Mouse (Mus musculus): ENCODE data around the gene Olfr146. TPM values are rescaled to one million over a fixed set of nuclear protein-coding genes. Genes with fewer than 3 reads are reported as not detected.

Olfr146 gene
- not detected in 2 replicates for polyA plus RNA-seq (2015; fragmentation: Nextera tagmentation; extraction: Ambion mirVana)

GRCm38 (mm10) chr9:39023277-39023676 lies at the start of gene Olfr146:
Gene Olfr146 (minus strand): TSS chr9:39023377.
- WGBS, result 66% methylated on average over 1 of the region's 1 CpGs
- Histone ChIP-seq H3K36me3 (ENCODE audit: insufficient read depth, low read length) (no peaks in the 10 kb centered on the region), H3K27ac (no peak within 1 kb of the TSS), H3K9ac (ENCODE audit: low read depth, low read length) (no peak within 1 kb of the TSS), H3K27me3 (ENCODE audit: insufficient read depth, low read length) (no peaks in the 10 kb centered on the region), H3K4me3 (replicated peaks; ENCODE audit: low read depth, low read length) (no peak within 1 kb of the TSS), H3K9me3 (replicated peaks; ENCODE audit: low read length) (no peaks in the 10 kb centered on the region), H3K4me1 (replicated peaks; ENCODE audit: insufficient read depth, low read length) (no peaks in the 10 kb centered on the region), H3K4me2 (ENCODE audit: low read length) (no peak within 1 kb of the TSS)
- DNase-seq (ENCODE audit: low spot score), result no peak
- ATAC-seq (replicated peaks; ENCODE audit: low FRiP score, low read depth), result no peak
- no peak for TF ChIP-seq CTCF (IDR thresholded peaks at IDR 0.05; ENCODE audit: low read depth)

GRCm38 (mm10) chr9:39064851-39065250 lies 41.7 kb upstream of the Olfr146 start, which contains the start of gene Olfr937:
Gene Olfr937 (minus strand): TSS chr9:39064951.
- no peak within 1 kb of the TSS for H3K4me3 ChIP-seq (replicated peaks; ENCODE audit: low read depth, low read length)
- H3K27me3 ChIP-seq (ENCODE audit: insufficient read depth, low read length), result no peaks in the 10 kb centered on the region
- no peaks in the 10 kb centered on the region for H3K36me3 ChIP-seq (ENCODE audit: insufficient read depth, low read length)
- H3K9me3 ChIP-seq (replicated peaks; ENCODE audit: low read length), result no peaks in the 10 kb centered on the region
- H3K4me2 ChIP-seq (ENCODE audit: low read length), result no peak within 1 kb of the TSS
- 71% methylated on average over 1 of the region's 1 CpGs for WGBS
- H3K9ac ChIP-seq (ENCODE audit: low read depth, low read length), result no peak within 1 kb of the TSS
- H3K27ac ChIP-seq, result no peak within 1 kb of the TSS
- no peak for TF ChIP-seq CTCF (IDR thresholded peaks at IDR 0.05; ENCODE audit: low read depth)
- DNase-seq (ENCODE audit: low spot score) (no peak), ATAC-seq (replicated peaks; ENCODE audit: low FRiP score, low read depth) (no peak)
- no peaks in the 10 kb centered on the region for H3K4me1 ChIP-seq (replicated peaks; ENCODE audit: insufficient read depth, low read length)

DNA sequence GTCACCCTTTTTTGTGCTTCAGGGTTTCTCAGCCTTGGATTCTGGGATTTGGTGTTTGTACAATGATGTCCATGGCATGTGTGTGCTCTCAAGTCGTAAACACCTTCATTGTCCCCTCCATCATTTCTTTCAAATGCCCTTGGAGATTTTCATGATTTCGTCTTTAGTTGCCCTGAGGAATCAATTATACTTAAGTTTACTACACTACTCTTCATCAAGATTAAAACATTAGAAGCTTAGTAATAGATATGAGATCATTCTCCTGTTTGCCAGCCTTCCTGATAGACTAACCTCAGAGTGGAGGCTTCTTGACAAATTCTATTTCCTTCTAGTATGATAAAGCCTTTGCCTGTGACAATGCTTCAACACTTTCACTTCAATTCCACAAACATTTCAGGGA lies 23.6 kb downstream of the Olfr146 start, which contains the start of gene Olfr935:
TSS of gene Olfr935 (minus strand) at position 101 of the 400 bp plus-strand sequence.
- 62% methylated on average over 2 of the region's 2 CpGs for WGBS
- Histone ChIP-seq H3K9ac (ENCODE audit: low read depth, low read length) (no peak within 1 kb of the TSS), H3K4me2 (ENCODE audit: low read length) (no peak within 1 kb of the TSS), H3K4me1 (replicated peaks; ENCODE audit: insufficient read depth, low read length) (no peaks in the 10 kb centered on the region), H3K27ac (no peak within 1 kb of the TSS), H3K4me3 (replicated peaks; ENCODE audit: low read depth, low read length) (no peak within 1 kb of the TSS), H3K9me3 (replicated peaks; ENCODE audit: low read length) (no peaks in the 10 kb centered on the region), H3K27me3 (ENCODE audit: insufficient read depth, low read length) (no peaks in the 10 kb centered on the region), H3K36me3 (ENCODE audit: insufficient read depth, low read length) (no peaks in the 10 kb centered on the region)
- ATAC-seq (replicated peaks; ENCODE audit: low FRiP score, low read depth) (no peak), DNase-seq (ENCODE audit: low spot score) (no peak)
- TF ChIP-seq CTCF (IDR thresholded peaks at IDR 0.05; ENCODE audit: low read depth), result no peak

GRCm38 (mm10) chr9:38988215-38988614 lies 35.0 kb downstream of the Olfr146 start, which contains the start of gene Olfr934:
Gene Olfr934 (minus strand): TSS chr9:38988315.
- Histone ChIP-seq H3K27me3 (ENCODE audit: insufficient read depth, low read length) (no peaks in the 10 kb centered on the region), H3K9ac (ENCODE audit: low read depth, low read length) (no peak within 1 kb of the TSS), H3K4me1 (replicated peaks; ENCODE audit: insufficient read depth, low read length) (no peaks in the 10 kb centered on the region), H3K27ac (no peak within 1 kb of the TSS), H3K4me2 (ENCODE audit: low read length) (no peak within 1 kb of the TSS), H3K9me3 (replicated peaks; ENCODE audit: low read length) (no peaks in the 10 kb centered on the region; the same call in 1 of the 2 replicates), H3K36me3 (ENCODE audit: insufficient read depth, low read length) (no peaks in the 10 kb centered on the region), H3K4me3 (replicated peaks; ENCODE audit: low read depth, low read length) (no peak within 1 kb of the TSS)
- ATAC-seq (replicated peaks; ENCODE audit: low FRiP score, low read depth) (no peak), DNase-seq (ENCODE audit: low spot score) (no peak)
- 95% methylated on average over 2 of the region's 2 CpGs for WGBS
- TF ChIP-seq CTCF (IDR thresholded peaks at IDR 0.05; ENCODE audit: low read depth), result no peak

- H3K27me3 ChIP-seq (ENCODE audit: insufficient read depth, low read length), result no peaks in the 10 kb centered on the region
- no peaks in the 10 kb centered on the region for H3K4me1 ChIP-seq (replicated peaks; ENCODE audit: insufficient read depth, low read length)
- no peak within 1 kb of the TSS for H3K27ac ChIP-seq
- H3K4me2 ChIP-seq (ENCODE audit: low read length), result no peak within 1 kb of the TSS
- ATAC-seq (replicated peaks; ENCODE audit: low FRiP score, low read depth), result no peak
- WGBS, result 64% methylated on average over 4 of the region's 4 CpGs
- no peak within 1 kb of the TSS for H3K4me3 ChIP-seq (replicated peaks; ENCODE audit: low read depth, low read length)
- H3K9ac ChIP-seq (ENCODE audit: low read depth, low read length), result no peak within 1 kb of the TSS
- no peaks in the 10 kb centered on the region for H3K9me3 ChIP-seq (replicated peaks; ENCODE audit: low read length)
- DNase-seq (ENCODE audit: low spot score), result no peak
- no peaks in the 10 kb centered on the region for H3K36me3 ChIP-seq (ENCODE audit: insufficient read depth, low read length)
- no peak for TF ChIP-seq CTCF (IDR thresholded peaks at IDR 0.05; ENCODE audit: low read depth)
Measured at GRCm38 (mm10) chr9:38972013-38972412, 51.2 kb downstream of the Olfr146 start, which contains the start of gene Olfr933. Gene Olfr933 (plus strand): TSS chr9:38972313.

Small RNAs within 50 kb of the gene (microRNA-seq; reads per million reads assigned to microRNA genes)
- gene Gm25529, result not detected

Other genes with a start within 250 kb of the Olfr146 start
- gene Olfr922, start 208.8 kb downstream of the Olfr146 start, polyA plus RNA-seq (2015; fragmentation: Nextera tagmentation; extraction: Ambion mirVana), result not detected in 2 replicates
- gene Olfr923, start 196.8 kb downstream of the Olfr146 start, polyA plus RNA-seq (2015; fragmentation: Nextera tagmentation; extraction: Ambion mirVana), result not detected in 2 replicates
- gene Olfr924, start 178.9 kb downstream of the Olfr146 start, polyA plus RNA-seq (2015; fragmentation: Nextera tagmentation; extraction: Ambion mirVana), result not detected in 2 replicates
- not detected in 2 replicates for gene Olfr26, start 168.3 kb downstream of the Olfr146 start, polyA plus RNA-seq (2015; fragmentation: Nextera tagmentation; extraction: Ambion mirVana)
- not detected in 2 replicates for gene Olfr926, start 146.3 kb downstream of the Olfr146 start, polyA plus RNA-seq (2015; fragmentation: Nextera tagmentation; extraction: Ambion mirVana)
- not detected in 2 replicates for gene Olfr930, start 93.6 kb downstream of the Olfr146 start, polyA plus RNA-seq (2015; fragmentation: Nextera tagmentation; extraction: Ambion mirVana)
- gene Olfr933, start 51.1 kb downstream of the Olfr146 start, polyA plus RNA-seq (2015; fragmentation: Nextera tagmentation; extraction: Ambion mirVana), result not detected in 2 replicates
- gene Olfr934, start 35.1 kb downstream of the Olfr146 start, polyA plus RNA-seq (2015; fragmentation: Nextera tagmentation; extraction: Ambion mirVana), result not detected in 2 replicates
- not detected in 2 replicates for gene Olfr935, start 23.7 kb downstream of the Olfr146 start, polyA plus RNA-seq (2015; fragmentation: Nextera tagmentation; extraction: Ambion mirVana)
- not detected in 2 replicates for gene Olfr937, start 41.6 kb upstream of the Olfr146 start, polyA plus RNA-seq (2015; fragmentation: Nextera tagmentation; extraction: Ambion mirVana)
- not detected in 2 replicates for gene Olfr938, start 55.5 kb upstream of the Olfr146 start, polyA plus RNA-seq (2015; fragmentation: Nextera tagmentation; extraction: Ambion mirVana)
- gene Olfr27, start 104.8 kb upstream of the Olfr146 start, polyA plus RNA-seq (2015; fragmentation: Nextera tagmentation; extraction: Ambion mirVana), result not detected in 2 replicates
- not detected in 2 replicates for gene Olfr943, start 142.9 kb upstream of the Olfr146 start, polyA plus RNA-seq (2015; fragmentation: Nextera tagmentation; extraction: Ambion mirVana)
- gene Olfr944, start 178.5 kb upstream of the Olfr146 start, polyA plus RNA-seq (2015; fragmentation: Nextera tagmentation; extraction: Ambion mirVana), result not detected in 2 replicates
- not detected in 2 replicates for gene Olfr1537, start 226.6 kb upstream of the Olfr146 start, polyA plus RNA-seq (2015; fragmentation: Nextera tagmentation; extraction: Ambion mirVana)

All from kidney, postnatal 0 days (tissue).